Mouse (Mus musculus): Measurements from ENCODE around the gene Klf3. TPM values are rescaled to one million over a fixed set of nuclear protein-coding genes. Genes with fewer than 3 reads are reported as not detected.

Gene Klf3
- polyA plus RNA-seq, 1 experiment = 4.9 TPM

DNA sequence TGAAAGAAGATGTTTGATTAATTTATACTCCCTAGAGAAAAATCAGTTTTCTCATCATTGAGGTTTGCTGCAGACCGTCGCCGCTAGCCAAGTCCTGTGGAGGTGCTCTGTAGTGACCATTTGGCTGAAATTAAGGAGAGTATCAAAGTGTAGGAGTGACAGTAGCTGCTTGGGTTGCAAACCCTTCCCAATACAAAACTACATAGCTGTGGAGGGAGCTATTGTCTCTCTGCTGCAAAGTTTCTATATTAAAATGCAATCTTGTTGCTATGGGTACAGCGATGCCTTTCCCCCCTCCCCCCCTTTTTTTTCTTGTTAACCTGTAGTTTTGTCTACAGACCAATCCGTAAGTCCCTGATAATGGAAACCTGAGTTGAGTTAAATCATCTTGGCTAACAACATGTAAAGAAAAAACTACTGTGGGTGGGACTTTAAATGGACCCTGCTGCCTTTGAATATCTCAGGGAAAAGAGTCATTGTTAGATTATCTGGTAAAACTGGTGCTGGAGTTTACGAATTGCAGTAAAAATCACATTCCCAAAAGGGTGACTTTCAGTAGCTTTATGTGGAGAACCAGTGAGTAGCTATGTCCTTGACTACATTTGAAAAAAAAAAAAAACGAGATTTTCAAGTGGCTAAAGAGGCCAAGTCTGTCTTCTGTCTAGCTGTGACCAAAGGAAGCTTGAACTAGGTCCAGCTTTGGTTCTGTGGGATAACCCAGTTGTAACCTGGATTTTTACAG, 2.1 kb downstream of the Klf3 start:
- Histone ChIP-seq H3K27ac (ENCODE audit: control insufficient read depth, insufficient read depth, low read depth, low read length) (peak overlapping the region; percentile 63), H3K36me3 (ENCODE audit: control insufficient read depth, insufficient read depth, low read length) (no peaks in the 10 kb centered on the region), H3K4me1 (ENCODE audit: control insufficient read depth, insufficient read depth, low read length) (peaks cover 13% of the 10 kb centered on the region), H3K4me3 (ENCODE audit: control insufficient read depth, low read depth, low read length) (no peak overlapping the region), H3K27me3 (ENCODE audit: control insufficient read depth, insufficient read depth, low read length) (no peaks in the 10 kb centered on the region; the same call in 1 of the 2 replicates)
- TF ChIP-seq POLR2A (IDR thresholded peaks at IDR 0.05; ENCODE audit: control insufficient read depth, low read depth, low read length) (no peak), CTCF (IDR thresholded peaks at IDR 0.05; ENCODE audit: control insufficient read depth, insufficient read depth, insufficient replicate concordance, low read depth, low read length) (no peak)

DNA sequence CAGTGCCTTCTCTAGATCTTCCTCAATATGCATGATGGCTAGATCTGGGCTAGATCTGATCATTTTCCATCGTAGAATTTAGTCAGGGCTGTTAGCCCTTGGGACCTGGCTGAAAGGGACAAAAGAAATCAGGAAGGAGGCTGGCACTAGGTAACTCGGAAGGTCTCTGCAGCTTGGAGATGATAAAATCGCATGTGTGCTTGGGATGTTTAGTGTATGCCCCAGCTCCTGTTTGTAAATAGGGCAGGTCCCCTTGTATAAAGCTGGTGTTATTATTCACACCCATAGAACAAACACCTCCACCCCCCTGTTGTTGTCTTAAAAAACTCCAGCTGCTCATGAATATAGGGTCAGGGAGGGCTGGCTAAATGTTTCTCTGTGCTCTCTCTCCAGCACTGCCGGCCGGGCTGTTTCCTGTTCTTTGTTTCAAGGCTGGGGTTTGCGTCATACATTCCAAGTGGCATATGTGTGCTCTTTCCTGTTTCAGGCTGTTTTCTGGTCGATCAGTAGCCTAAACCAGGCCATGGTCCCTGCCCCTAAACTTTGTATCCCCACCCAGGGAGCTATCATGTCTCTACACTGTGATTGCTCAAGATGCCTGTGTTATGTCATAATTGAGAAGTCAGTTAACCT, 2.8 kb downstream of the Klf3 start:
- Histone ChIP-seq H3K4me3 (ENCODE audit: control insufficient read depth, low read depth, low read length) (peak overlapping the region; percentile 46), H3K4me1 (ENCODE audit: control insufficient read depth, insufficient read depth, low read length) (peaks cover 16% of the 10 kb centered on the region), H3K27me3 (ENCODE audit: control insufficient read depth, insufficient read depth, low read length) (no peaks in the 10 kb centered on the region; the same call in 1 of the 2 replicates), H3K27ac (ENCODE audit: control insufficient read depth, insufficient read depth, low read depth, low read length) (peak overlapping the region; percentile 86), H3K36me3 (ENCODE audit: control insufficient read depth, insufficient read depth, low read length) (no peaks in the 10 kb centered on the region)
- no peak; the same call in 1 of the 2 replicates for TF ChIP-seq POLR2A (IDR thresholded peaks at IDR 0.05; ENCODE audit: control insufficient read depth, low read depth, low read length)

DNA sequence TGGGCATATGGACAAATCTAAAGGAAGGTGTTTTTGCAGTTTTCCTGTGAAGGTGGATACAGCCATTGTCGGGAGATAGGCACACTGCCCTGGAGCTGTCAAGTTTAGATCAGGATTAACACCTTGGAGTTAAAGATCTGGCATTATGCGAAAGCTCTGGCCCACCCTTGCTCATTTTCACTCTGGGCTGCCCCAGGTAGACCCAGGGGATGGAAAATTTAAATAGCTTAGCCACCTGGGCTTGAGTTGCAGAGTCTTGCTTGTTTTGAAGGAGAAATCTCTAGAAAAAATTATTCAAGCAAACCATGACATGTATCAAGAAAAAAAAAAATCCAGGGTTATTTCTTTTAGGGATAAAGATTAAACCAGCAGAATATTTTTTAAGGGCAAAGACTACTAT, 3.4 kb downstream of the Klf3 start:
- TF ChIP-seq CTCF (IDR thresholded peaks at IDR 0.05; ENCODE audit: control insufficient read depth, insufficient read depth, insufficient replicate concordance, low read depth, low read length) (no peak), POLR2A (IDR thresholded peaks at IDR 0.05; ENCODE audit: control insufficient read depth, low read depth, low read length) (no peak)
- Histone ChIP-seq H3K4me1 (ENCODE audit: control insufficient read depth, insufficient read depth, low read length) (peaks cover 18% of the 10 kb centered on the region), H3K36me3 (ENCODE audit: control insufficient read depth, insufficient read depth, low read length) (no peaks in the 10 kb centered on the region), H3K27ac (ENCODE audit: control insufficient read depth, insufficient read depth, low read depth, low read length) (peak overlapping the region; percentile 86), H3K27me3 (ENCODE audit: control insufficient read depth, insufficient read depth, low read length) (no peaks in the 10 kb centered on the region; the same call in 1 of the 2 replicates), H3K4me3 (ENCODE audit: control insufficient read depth, low read depth, low read length) (no peak overlapping the region; the same call in 1 of the 2 replicates)

DNA sequence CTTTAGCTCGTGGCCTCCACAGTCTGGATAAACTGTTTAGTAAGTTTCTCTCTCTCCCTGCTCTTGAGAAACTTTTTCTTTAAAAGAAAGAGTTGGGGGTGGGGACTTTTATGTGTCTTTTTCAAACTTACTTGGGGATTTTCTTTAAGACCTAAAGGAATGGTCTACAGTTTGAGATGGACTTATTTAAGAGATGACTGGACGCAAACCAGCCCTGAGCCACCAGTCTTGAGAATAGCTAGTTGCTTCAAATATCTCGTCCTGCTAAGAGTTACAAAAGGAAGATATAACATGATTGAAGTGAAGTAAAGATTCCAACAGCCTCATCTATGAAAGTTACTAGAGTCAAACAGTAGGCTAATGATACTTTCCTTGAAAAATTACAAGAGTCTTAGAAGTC, 4.0 kb downstream of the Klf3 start:
- Histone ChIP-seq H3K4me1 (ENCODE audit: control insufficient read depth, insufficient read depth, low read length) (peaks cover 18% of the 10 kb centered on the region), H3K27ac (ENCODE audit: control insufficient read depth, insufficient read depth, low read depth, low read length) (no peak overlapping the region)

DNA sequence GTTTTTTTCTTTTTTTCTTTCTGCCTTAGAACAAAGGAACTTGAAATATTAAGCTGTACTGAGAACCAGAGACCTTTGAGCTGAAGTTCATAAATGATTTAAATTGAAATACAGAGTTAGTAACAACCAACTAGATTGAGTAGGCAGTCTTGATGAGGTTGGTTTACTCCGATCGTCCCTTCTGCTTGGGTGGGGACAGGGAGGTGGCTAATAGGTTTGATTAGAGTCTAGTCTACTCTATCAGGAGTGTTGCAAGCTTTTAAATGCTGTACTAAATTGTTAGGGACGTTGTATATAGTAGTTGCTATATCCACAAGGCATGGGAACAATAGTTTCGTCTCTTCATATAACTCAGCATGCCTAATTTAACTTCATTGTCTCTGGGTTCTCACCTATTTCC, 4.4 kb downstream of the Klf3 start:
- no peak for TF ChIP-seq POLR2A (IDR thresholded peaks at IDR 0.05; ENCODE audit: control insufficient read depth, low read depth, low read length)
- no peak for TF ChIP-seq CTCF (IDR thresholded peaks at IDR 0.05; ENCODE audit: control insufficient read depth, insufficient read depth, insufficient replicate concordance, low read depth, low read length)
- Histone ChIP-seq H3K27ac (ENCODE audit: control insufficient read depth, insufficient read depth, low read depth, low read length) (no peak overlapping the region), H3K36me3 (ENCODE audit: control insufficient read depth, insufficient read depth, low read length) (no peaks in the 10 kb centered on the region), H3K4me3 (ENCODE audit: control insufficient read depth, low read depth, low read length) (no peak overlapping the region), H3K4me1 (ENCODE audit: control insufficient read depth, insufficient read depth, low read length) (peaks cover 18% of the 10 kb centered on the region), H3K27me3 (ENCODE audit: control insufficient read depth, insufficient read depth, low read length) (no peaks in the 10 kb centered on the region; the same call in 1 of the 2 replicates)

More for the DNA sequence above, 4.0 kb downstream of the Klf3 start:
- Histone ChIP-seq H3K4me3 (ENCODE audit: control insufficient read depth, low read depth, low read length) (no peak overlapping the region), H3K27me3 (ENCODE audit: control insufficient read depth, insufficient read depth, low read length) (no peaks in the 10 kb centered on the region; the same call in 1 of the 2 replicates), H3K36me3 (ENCODE audit: control insufficient read depth, insufficient read depth, low read length) (no peaks in the 10 kb centered on the region)
- TF ChIP-seq POLR2A (IDR thresholded peaks at IDR 0.05; ENCODE audit: control insufficient read depth, low read depth, low read length) (no peak), CTCF (IDR thresholded peaks at IDR 0.05; ENCODE audit: control insufficient read depth, insufficient read depth, insufficient replicate concordance, low read depth, low read length) (no peak)

DNA sequence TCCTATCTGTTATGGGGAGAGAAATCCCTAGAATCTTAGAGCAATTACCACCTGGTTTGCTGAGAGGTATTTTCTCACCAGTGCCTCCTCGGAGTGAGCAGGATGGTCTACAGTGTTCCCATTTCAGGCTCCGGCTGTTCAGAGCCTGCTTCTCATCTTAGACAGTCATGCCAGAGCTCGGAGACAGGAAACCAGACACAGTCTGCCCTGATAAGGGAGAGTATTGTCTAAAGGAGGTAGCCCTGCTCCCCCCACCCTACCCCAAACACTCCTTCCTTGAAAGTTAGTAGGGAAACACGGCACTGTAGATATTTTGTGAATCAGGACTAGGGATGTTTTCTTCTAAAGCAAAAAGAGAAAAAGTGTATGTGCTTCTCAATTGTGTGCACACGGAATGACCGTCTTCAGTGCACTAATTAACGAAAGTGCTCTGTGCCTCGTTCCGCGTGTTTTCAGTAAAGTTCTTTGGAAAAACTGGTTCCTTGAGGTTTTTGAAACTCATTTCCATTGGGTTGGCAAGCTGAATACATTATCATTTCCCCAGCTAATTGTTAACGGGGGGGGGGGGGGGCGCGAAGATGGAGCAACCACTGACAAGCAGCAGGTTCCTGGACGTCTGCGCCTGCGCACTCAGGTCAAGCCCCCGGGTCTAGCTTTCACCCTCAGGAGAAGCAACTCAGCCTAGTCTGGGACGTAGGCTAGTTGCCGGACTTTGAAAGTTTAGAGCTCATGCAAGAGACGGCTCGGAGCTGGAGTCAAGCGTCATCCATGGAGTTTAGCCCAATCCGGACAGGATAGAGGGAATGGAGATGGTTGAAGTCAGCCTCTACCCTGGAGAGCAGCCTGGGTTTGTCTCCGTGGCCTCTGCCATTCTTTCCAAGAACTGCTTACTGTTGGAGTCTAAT, 5.2 kb downstream of the Klf3 start:
- H3K27ac ChIP-seq (ENCODE audit: control insufficient read depth, insufficient read depth, low read depth, low read length) = no peak overlapping the region; the same call in 1 of the 2 replicates
- H3K27me3 ChIP-seq (ENCODE audit: control insufficient read depth, insufficient read depth, low read length) = no peaks in the 10 kb centered on the region
- no peaks in the 10 kb centered on the region for H3K36me3 ChIP-seq (ENCODE audit: control insufficient read depth, insufficient read depth, low read length)
- TF ChIP-seq POLR2A (IDR thresholded peaks at IDR 0.05; ENCODE audit: control insufficient read depth, low read depth, low read length) = no peak
- no peak for TF ChIP-seq CTCF (IDR thresholded peaks at IDR 0.05; ENCODE audit: control insufficient read depth, insufficient read depth, insufficient replicate concordance, low read depth, low read length)
- peaks cover 17% of the 10 kb centered on the region for H3K4me1 ChIP-seq (ENCODE audit: control insufficient read depth, insufficient read depth, low read length)
- no peak overlapping the region; the same call in 1 of the 2 replicates for H3K4me3 ChIP-seq (ENCODE audit: control insufficient read depth, low read depth, low read length)

DNA sequence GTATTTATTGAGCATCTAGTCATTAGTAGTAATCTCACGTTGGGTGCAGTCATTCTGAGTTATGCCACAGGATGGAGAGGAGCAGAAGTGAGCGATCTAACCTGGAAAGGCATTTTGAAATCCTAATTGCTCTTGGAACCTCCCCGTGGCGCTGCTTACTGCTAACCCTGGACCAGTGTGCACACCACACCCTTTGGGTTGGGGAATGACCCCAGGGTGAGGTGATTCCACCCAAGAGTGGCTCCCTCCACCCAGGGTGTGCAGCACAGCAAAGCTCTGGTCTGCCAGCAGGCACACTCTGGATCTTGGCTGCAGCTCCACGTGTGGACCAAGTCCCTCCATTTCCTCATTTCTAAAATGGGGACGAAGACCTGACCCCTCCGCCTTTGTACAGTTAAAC, 6.1 kb downstream of the Klf3 start:
- H3K27me3 ChIP-seq (ENCODE audit: control insufficient read depth, insufficient read depth, low read length) = no peaks in the 10 kb centered on the region
- peaks cover 15% of the 10 kb centered on the region for H3K4me1 ChIP-seq (ENCODE audit: control insufficient read depth, insufficient read depth, low read length)
- H3K27ac ChIP-seq (ENCODE audit: control insufficient read depth, insufficient read depth, low read depth, low read length) = no peak overlapping the region
- TF ChIP-seq CTCF (IDR thresholded peaks at IDR 0.05; ENCODE audit: control insufficient read depth, insufficient read depth, insufficient replicate concordance, low read depth, low read length) = no peak
- no peak for TF ChIP-seq POLR2A (IDR thresholded peaks at IDR 0.05; ENCODE audit: control insufficient read depth, low read depth, low read length)
- H3K36me3 ChIP-seq (ENCODE audit: control insufficient read depth, insufficient read depth, low read length) = no peaks in the 10 kb centered on the region
- no peak overlapping the region for H3K4me3 ChIP-seq (ENCODE audit: control insufficient read depth, low read depth, low read length)
